Mouse (Mus musculus) kidney, adult 2 months (tissue): ENCODE measurements around the gene Apol10b.
"Not testable (repeated sequence)": the region's sequence is repeated elsewhere in the genome, so short reads cannot be mapped to it uniquely, and the experiment has no call there.

Experiments used
- CTCF ChIP-seq: fragments of 200-500 bp; conservative IDR thresholded peaks from 2 replicates; pipeline ENCODE4 v1.5.1; 2011; ENCODE audit warnings: low read depth, mild to moderate bottlenecking, control low read depth, low read length, moderate library complexity, mixed read lengths; ENCODE audit not compliant: insufficient read depth, insufficient read length
- POLR2A ChIP-seq: fragments of 200-500 bp; IDR thresholded peaks from one replicate; pipeline ENCODE4 v1.6.1; 2011; ENCODE audit warnings: low read depth, low read length, control low read depth

GRCm38 (mm10) chr15:77539221-77539620 lies 56.7 kb downstream of the Apol10b start:
- not testable (repeated sequence) for TF ChIP-seq CTCF, POLR2A
